Mouse (Mus musculus) yolk sac, embryonic 10.5 days (tissue): ENCODE measurements at regions not wholly inside any gene's neighbourhood (a gene's known extent, or its start where the extent isn't known, plus 50 kb on each side); places are given as distances from the start of the nearest gene placed in this dataset.

Experiments used
- DNase-seq: peaks from one replicate; pipeline ENCODE4 v3.0.0-alpha.2; 2017; ENCODE audit warnings: low spot score

GRCm38 (mm10) chr5:39176906-39177305 is 300.3 kb upstream of the Clnk start:
- no peak for DNase-seq

DNA sequence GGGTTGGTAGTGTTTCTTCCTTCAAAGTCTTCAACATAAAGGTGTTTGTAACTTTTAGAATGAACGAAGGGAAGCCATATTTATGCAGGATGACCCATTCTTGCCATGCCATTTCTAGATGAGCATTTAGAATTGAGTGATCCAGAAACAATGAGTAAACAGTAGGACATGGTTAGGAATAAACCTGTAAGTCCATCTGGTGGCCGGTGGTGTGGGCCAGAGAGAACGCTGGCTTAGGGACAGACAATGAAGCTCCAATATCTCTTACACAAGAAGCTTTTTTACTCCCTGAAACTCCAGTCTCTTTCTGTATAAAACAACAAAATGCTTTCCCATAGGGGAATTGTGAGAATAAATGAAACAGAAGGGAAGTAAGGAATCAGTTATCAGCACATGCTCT is 296.9 kb upstream of the Clnk start:
- no peak for DNase-seq

DNA sequence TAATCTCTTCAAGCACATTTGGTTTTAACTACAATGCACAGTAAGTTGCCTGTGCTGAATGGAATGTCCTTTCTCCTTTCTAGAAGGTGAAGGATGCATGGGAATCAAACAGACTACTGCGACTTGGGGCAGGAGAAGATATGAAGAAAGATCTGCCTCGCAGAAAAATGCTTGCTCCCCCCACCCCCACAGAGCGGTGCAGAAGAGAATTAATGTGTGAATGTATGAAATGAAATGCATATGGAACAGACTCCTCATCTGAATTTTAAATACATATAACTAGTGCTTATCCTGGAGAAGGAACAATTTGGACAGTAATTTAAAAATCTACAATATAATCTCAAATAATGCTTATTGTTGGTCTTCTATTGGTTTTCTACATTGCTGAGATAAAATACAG is 283.0 kb upstream of the Clnk start:
- no peak for DNase-seq

GRCm38 (mm10) chr5:39155763-39156162 is 279.2 kb upstream of the Clnk start:
- DNase-seq, result no peak

DNA sequence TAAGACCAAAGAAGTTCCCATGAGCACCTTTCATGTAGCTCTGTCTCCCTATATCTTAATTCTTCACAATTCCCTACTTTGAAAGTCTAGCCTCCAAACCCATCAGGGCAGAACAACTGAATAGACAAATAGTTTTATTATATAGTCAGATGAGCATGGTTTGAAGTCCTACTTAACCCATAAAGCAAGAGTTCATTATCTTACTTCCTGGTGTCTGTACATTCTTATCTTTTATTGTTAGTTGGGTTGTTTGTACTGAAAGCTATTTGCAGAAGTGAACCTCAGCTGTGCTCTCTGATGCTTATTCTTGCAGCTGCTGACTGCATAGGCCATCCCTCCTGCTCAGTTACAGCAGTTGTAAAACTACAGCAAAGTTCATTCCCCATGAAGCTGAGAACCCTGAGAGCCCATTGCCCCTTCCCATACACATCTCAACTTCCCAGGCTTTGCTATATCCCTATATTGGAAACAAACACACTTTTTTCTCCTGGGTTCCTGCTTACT is 276.7 kb upstream of the Clnk start:
- no peak for DNase-seq

DNA sequence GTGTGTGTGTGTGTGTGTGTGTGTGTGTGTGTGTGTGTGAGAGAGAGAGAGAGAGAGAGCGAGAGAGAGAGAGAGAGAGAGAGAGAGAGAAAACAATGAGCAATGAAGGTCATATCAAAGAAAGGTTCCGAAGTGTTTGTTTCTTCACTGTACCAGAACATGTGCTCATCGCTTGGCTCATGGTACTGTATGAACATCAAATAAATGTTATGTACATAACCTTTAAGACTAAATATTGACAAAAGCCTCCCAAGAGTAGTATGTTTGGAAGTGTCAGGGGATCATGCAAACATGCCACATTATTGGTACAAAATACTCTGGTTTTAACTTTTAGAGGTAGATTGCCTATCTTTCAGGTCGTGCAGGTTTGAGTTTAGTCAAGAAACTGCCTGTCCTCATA is 275.3 kb upstream of the Clnk start:
- no peak for DNase-seq

- no peak for DNase-seq
Measured at GRCm38 (mm10) chr5:39150891-39151290, 274.3 kb upstream of the Clnk start.

GRCm38 (mm10) chr5:39145658-39146057 is 269.0 kb upstream of the Clnk start:
- DNase-seq, result no peak

- DNase-seq, result no peak
Measured at GRCm38 (mm10) chr5:39144225-39144624, 267.6 kb upstream of the Clnk start.

DNA sequence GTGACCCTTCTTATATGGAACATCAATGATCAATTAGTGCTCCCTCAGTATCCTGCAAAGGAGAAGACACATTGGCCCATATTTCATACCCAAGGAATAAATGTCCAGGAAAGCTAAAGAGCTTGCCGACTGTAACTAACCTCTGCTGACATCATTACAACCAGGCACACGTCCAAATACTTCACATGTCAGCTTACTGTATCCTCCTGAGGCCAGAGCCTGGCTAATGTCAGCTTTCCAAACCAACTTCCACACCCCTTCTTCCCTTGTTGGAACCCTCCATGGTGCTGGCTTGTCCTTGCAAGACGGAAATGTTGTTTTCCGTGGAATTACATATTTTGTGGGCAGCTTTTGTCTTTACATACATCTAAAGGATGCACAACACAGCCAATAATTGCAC is 267.0 kb upstream of the Clnk start:
- DNase-seq, result no peak

- DNase-seq, result no peak
Measured at GRCm38 (mm10) chr5:39138375-39138774, 261.8 kb upstream of the Clnk start.

- DNase-seq, result no peak
Measured at GRCm38 (mm10) chr5:39128931-39129330, 252.3 kb upstream of the Clnk start.

- DNase-seq, result no peak
Measured at GRCm38 (mm10) chr5:39126833-39127232, 250.2 kb upstream of the Clnk start.

DNA sequence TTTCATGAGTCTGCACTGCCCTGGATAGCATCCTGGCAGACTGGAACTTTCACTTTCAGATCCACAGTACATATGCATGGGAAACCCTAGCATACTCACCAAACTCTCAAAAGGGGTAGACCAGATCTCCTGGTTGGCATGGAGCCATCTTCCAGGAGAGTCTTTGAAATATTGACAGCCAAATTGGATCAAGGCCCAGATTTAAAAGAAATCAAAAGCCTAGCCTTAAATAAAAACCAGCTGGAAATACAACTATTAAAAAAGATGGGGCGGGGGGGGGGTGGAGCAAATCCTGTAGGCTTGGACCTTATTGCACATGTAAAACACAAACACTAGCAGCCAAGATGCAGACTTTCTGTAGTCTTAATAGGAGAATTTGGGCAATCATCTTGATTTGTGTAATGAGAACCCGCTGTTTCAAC is 249.7 kb upstream of the Clnk start:
- no peak for DNase-seq

DNA sequence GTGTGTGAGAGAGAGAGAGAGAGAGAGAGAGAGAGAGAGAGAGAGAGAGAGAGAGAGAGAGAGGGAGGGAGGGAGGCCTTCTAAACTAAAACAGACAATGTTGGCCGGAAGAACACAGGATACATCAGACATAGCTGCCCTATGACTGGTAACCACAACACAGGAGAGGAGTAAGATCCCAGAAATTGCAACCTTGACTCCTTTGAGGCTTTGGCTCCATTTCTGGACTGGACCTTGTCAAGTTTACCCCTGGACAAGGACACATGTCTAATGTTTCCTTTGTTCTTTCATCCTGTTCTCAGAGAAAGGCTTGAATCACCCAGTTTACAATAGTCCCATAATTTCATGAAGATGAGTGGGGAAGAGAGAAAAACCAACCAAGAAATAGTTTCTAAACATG is 233.7 kb upstream of the Clnk start:
- no peak for DNase-seq

DNA sequence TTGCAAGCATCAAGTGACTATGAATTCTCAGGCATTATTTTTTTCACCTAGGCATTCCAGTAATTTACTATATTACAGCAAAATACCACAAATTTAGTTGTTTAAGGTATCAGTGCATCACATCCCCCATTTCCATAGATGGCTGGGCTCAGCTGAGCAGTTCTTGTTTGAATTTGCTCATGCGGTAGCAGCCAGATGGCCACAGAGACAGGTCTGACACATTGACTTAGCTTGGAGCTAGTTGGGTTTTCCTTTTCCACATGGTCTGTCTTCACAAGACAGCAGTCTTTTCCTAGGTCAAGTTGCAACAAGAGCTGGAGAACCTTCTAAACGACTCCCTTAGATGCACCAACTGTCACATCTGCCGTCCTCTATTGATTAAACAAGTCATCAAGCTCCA is 232.9 kb upstream of the Clnk start:
- DNase-seq, result no peak

GRCm38 (mm10) chr5:39099113-39099512 is 222.5 kb upstream of the Clnk start:
- DNase-seq, result no peak

GRCm38 (mm10) chr5:39094875-39095274 is 218.3 kb upstream of the Clnk start:
- DNase-seq, result no peak

GRCm38 (mm10) chr5:39076555-39077178 is 200.1 kb upstream of the Clnk start:
- no peak for DNase-seq

DNA sequence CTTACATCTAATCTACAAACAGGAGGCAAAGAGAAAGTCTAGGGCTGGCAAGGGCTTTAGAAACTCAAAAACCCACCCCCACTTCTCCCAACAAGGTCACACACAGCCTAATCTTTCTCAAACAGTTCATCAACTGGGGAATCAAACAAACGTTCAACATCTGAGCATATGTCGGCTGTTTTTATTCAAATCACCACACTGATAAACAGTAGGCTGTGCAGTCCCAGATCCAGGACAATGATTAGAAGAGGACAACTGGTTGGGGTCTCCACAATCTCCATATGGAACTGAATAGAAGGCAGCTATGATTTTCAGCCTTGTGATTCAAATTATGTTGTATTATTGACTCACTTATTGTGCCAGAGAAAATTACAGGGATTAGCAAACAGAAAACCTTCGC is 193.1 kb upstream of the Clnk start:
- no peak for DNase-seq

DNA sequence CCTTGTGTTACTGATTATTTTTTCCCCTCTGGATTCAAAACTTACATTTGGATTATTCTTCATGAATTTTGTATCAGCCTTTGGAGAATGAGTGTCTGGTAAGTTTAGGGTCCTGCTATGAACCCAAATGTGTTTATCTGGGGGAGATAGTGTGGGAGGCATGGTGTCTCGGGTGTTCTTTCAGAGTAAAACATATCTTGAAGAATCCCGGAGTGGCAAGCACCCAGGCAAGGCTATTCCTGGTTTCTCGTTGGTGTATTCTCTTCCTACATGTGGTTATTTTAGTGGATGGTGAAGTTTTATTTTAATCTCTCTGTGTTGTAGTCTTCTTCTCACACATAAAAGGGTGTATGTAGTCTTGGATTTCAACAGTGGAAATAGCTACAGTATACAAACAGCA is 186.4 kb upstream of the Clnk start:
- DNase-seq, result no peak

- DNase-seq, result no peak
Measured at GRCm38 (mm10) chr5:39052490-39053250, 176.1 kb upstream of the Clnk start.

GRCm38 (mm10) chr5:39050512-39050911 is 173.9 kb upstream of the Clnk start:
- no peak for DNase-seq

DNA sequence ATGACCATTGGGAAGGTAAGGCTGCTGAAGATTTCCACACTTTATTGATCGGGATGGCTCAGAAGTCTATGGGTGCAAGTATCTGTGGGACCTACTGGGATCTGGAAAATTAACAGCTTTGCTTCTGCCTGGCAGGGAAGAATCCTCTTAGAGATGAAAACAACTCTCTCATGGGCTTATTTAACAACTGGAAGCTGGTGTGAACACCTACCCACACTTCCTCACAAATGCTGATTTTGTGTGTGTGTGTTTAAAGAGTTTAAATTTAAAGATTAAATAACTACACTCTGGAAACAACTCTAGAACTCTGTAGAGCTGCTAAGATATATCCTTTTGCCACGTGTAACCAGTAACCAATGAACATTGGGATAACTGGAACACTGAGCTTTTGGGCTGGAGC is 172.5 kb upstream of the Clnk start:
- DNase-seq, result no peak
